Mouse (Mus musculus): Measurements from ENCODE around the gene Wdr19.

GRCm38 (mm10) chr5:65217305-65218269 lies 18.1 kb downstream of the Wdr19 start:
- TF ChIP-seq EP300 (IDR thresholded peaks at IDR 0.05), result no peak
- TF ChIP-seq CTCF (IDR thresholded peaks at IDR 0.05), result no peak

Data from lung, postnatal 0 days (tissue).